In genomic region chr11:113661835-113662351, GRCm38 (mm10) we compare ENCODE assay signal across 18 mouse cellular contexts. TPM values are rescaled to one million over a fixed set of nuclear protein-coding genes. Genes with fewer than 3 reads are reported as not detected.
DNase-seq lines count a peak whose midpoint lies in the region; ATAC-seq and TF ChIP-seq lines count a peak whose summit lies in the region.
"Had no signal": no experiment of that assay in that cellular context is flagged by ENCODE, and none has a peak within 500 bp of the region (broad histone marks: within the 10 kb centered on the region; RNA-seq: fewer than 3 reads in every experiment).

No protein-coding gene starts in this region.

- 93% methylated on average over 18 of the region's 18 CpGs for WGBS in forebrain, embryonic 14.5 days
- 94% methylated on average over 18 of the region's 18 CpGs for WGBS in forebrain, postnatal 0 days
- WGBS in lung, embryonic 15.5 days, result 87% methylated on average over 18 of the region's 18 CpGs

- no peak overlapping the region for H3K4me2 ChIP-seq in forebrain, embryonic 14.5 days (ENCODE audit: low read length)
- no peak overlapping the region for H3K4me2 ChIP-seq in forebrain, postnatal 0 days (ENCODE audit: low read depth)
- H3K4me2 ChIP-seq in lung, embryonic 15.5 days, result no peak overlapping the region
- H3K4me2 ChIP-seq: embryonic facial prominence, embryonic 13.5 days; hindbrain, embryonic 13.5 days had no signal

- no peak overlapping the region for H3K9ac ChIP-seq in forebrain, embryonic 14.5 days (ENCODE audit: low read length)
- no peak overlapping the region for H3K9ac ChIP-seq in forebrain, postnatal 0 days
- H3K9ac ChIP-seq in lung, embryonic 15.5 days, result no peak overlapping the region
- H3K9ac ChIP-seq: embryonic facial prominence, embryonic 13.5 days; hindbrain, embryonic 13.5 days had no signal

- H3K9me3 ChIP-seq in forebrain, embryonic 14.5 days (replicated peaks; ENCODE audit: control insufficient read depth, low read length), result no peaks in the 10 kb centered on the region
- no peaks in the 10 kb centered on the region for H3K9me3 ChIP-seq in forebrain, postnatal 0 days (ENCODE audit: low read length)
- H3K9me3 ChIP-seq in lung, embryonic 15.5 days, result no peaks in the 10 kb centered on the region
- H3K9me3 ChIP-seq: embryonic facial prominence, embryonic 13.5 days; heart, embryonic 10.5 days; hindbrain, embryonic 13.5 days had no signal

- peaks cover 83% of the 10 kb centered on the region for H3K36me3 ChIP-seq in forebrain, embryonic 14.5 days (ENCODE audit: control insufficient read depth, insufficient read depth, low read length)
- H3K36me3 ChIP-seq in forebrain, postnatal 0 days (ENCODE audit: insufficient read depth), result peaks cover 58% of the 10 kb centered on the region
- H3K36me3 ChIP-seq in lung, embryonic 15.5 days, result peaks cover 67% of the 10 kb centered on the region

- no peaks in the 10 kb centered on the region for H3K4me1 ChIP-seq in forebrain, embryonic 14.5 days (ENCODE audit: control insufficient read depth, insufficient read depth, low read length)
- H3K4me1 ChIP-seq in forebrain, postnatal 0 days (ENCODE audit: insufficient read depth), result no peaks in the 10 kb centered on the region
- peaks cover 5% of the 10 kb centered on the region for H3K4me1 ChIP-seq in lung, embryonic 15.5 days

- ATAC-seq in forebrain, embryonic 14.5 days, result 0 out of 2 replicates have a peak, but pooled peaks have one; percentile 15
- no peak for ATAC-seq in forebrain, postnatal 0 days
- ATAC-seq in lung, embryonic 15.5 days (ENCODE audit: borderline replicate concordance, extremely low read depth, low FRiP score, low TSS enrichment), result peak; percentile 37; the same call in 1 of the 2 replicates
- ATAC-seq in granulocyte monocyte progenitor cell, adult 5-6 weeks (replicated peaks; ENCODE audit: poor library complexity, severe bottlenecking), result peak; percentile 50
- ATAC-seq: hindbrain, postnatal 0 days had no signal

- no peak overlapping the region for H3K27ac ChIP-seq in forebrain, embryonic 14.5 days (ENCODE audit: low read depth, low read length)
- H3K27ac ChIP-seq in forebrain, postnatal 0 days (ENCODE audit: low read depth, low read length), result no peak overlapping the region
- H3K27ac ChIP-seq in lung, embryonic 15.5 days, result no peak overlapping the region
- H3K27ac ChIP-seq: embryonic facial prominence, embryonic 13.5 days; heart, embryonic 10.5 days; hindbrain, embryonic 13.5 days; hindbrain, postnatal 0 days had no signal

- no peak overlapping the region for H3K4me3 ChIP-seq in forebrain, embryonic 14.5 days (ENCODE audit: low read depth, low read length)
- H3K4me3 ChIP-seq in forebrain, postnatal 0 days (ENCODE audit: low read depth, low read length), result no peak overlapping the region
- H3K4me3 ChIP-seq in lung, embryonic 15.5 days, result no peak overlapping the region
- H3K4me3 ChIP-seq: embryonic facial prominence, embryonic 13.5 days; heart, embryonic 10.5 days; hindbrain, embryonic 13.5 days had no signal

- no peak for TF ChIP-seq CTCF in forebrain, postnatal 0 days (IDR thresholded peaks at IDR 0.05; ENCODE audit: low read depth)

- no peak for DNase-seq in forebrain, embryonic 14.5 days (ENCODE audit: low spot score)
- no peak for DNase-seq in forebrain, postnatal 0 days
- DNase-seq in lung, postnatal 10 days, result no peak
- DNase-seq in left cerebral cortex, adult 18-20 months (ENCODE audit: low spot score in 2 of 2), result no peak
- no peak for DNase-seq in layer of hippocampus, adult 9-10 months (ENCODE audit: low spot score)
- DNase-seq: adrenal gland, postnatal 10 days; cerebellum, adult 18-20 months; gastrocnemius, postnatal 25 days; heart, adult 18-20 months; heart, postnatal 10 days; kidney, adult 11 months; kidney, adult 9 months had no signal

- H3K27me3 ChIP-seq in forebrain, embryonic 14.5 days (replicated peaks; ENCODE audit: control insufficient read depth, insufficient read depth, low read length), result no peaks in the 10 kb centered on the region
- H3K27me3 ChIP-seq in forebrain, postnatal 0 days (ENCODE audit: insufficient read depth, low read length), result no peaks in the 10 kb centered on the region
- no peaks in the 10 kb centered on the region for H3K27me3 ChIP-seq in lung, embryonic 15.5 days
- H3K27me3 ChIP-seq: embryonic facial prominence, embryonic 13.5 days; hindbrain, embryonic 13.5 days had no signal

RNA-seq across cellular contexts. Expression of gene Slc39a11, which starts 12.0 kb away (rescaled TPM):
- 29.5 and 32.4 TPM in 2 replicates for polyA plus RNA-seq in forebrain, embryonic 14.5 days (2014; fragmentation: Nextera tagmentation; extraction: Ambion mirVana)
- total RNA-seq in forebrain, postnatal 0 days (2014; rRNA removed), result 36.9 and 48.2 TPM in 2 replicates
- 33.1 and 39.1 TPM in 2 replicates for polyA plus RNA-seq in forebrain, postnatal 0 days (2015; fragmentation: Nextera tagmentation; extraction: Ambion mirVana)
- 23.7 and 24.5 TPM in 2 replicates for polyA plus RNA-seq in lung, embryonic 15.5 days (2015; fragmentation: Nextera tagmentation; extraction: Ambion mirVana)
- total RNA-seq in granulocyte monocyte progenitor cell, adult 5-6 weeks (2014; fragmentation: Nextera tagmentation), result 24.8 and 37.0 TPM in 2 replicates
- total RNA-seq in granulocyte monocyte progenitor cell, adult 5-6 weeks (2017), result 30.5 and 36.9 TPM in 2 replicates
- total RNA-seq in left cerebral cortex, adult 18-20 months (2021), result 10 to 100 TPM; 13.9 to 15.3 TPM

RNA-seq across cellular contexts. Expression of gene Cog1, which starts 12.9 kb away (rescaled TPM):
- 28.8 and 33.9 TPM in 2 replicates for polyA plus RNA-seq in forebrain, embryonic 14.5 days (2014; fragmentation: Nextera tagmentation; extraction: Ambion mirVana)
- total RNA-seq in forebrain, postnatal 0 days (2014; rRNA removed), result 37.2 and 48.8 TPM in 2 replicates
- polyA plus RNA-seq in forebrain, postnatal 0 days (2015; fragmentation: Nextera tagmentation; extraction: Ambion mirVana), result 25.3 and 28.6 TPM in 2 replicates
- polyA plus RNA-seq in lung, embryonic 15.5 days (2015; fragmentation: Nextera tagmentation; extraction: Ambion mirVana), result 26.5 and 27.7 TPM in 2 replicates
- total RNA-seq in granulocyte monocyte progenitor cell, adult 5-6 weeks (2014; fragmentation: Nextera tagmentation), result 39.1 and 63.6 TPM in 2 replicates
- total RNA-seq in granulocyte monocyte progenitor cell, adult 5-6 weeks (2017), result 11.3 and 22.8 TPM in 2 replicates
- total RNA-seq in left cerebral cortex, adult 18-20 months (2021), result 10 to 100 TPM; 47.3 to 51.8 TPM

RNA-seq across cellular contexts. Expression of gene Fam104a, which starts 22.1 kb away (rescaled TPM):
- polyA plus RNA-seq in forebrain, embryonic 14.5 days (2014; fragmentation: Nextera tagmentation; extraction: Ambion mirVana), result 53.2 and 53.7 TPM in 2 replicates
- 37.6 and 38.7 TPM in 2 replicates for total RNA-seq in forebrain, postnatal 0 days (2014; rRNA removed)
- 54.7 and 58.9 TPM in 2 replicates for polyA plus RNA-seq in forebrain, postnatal 0 days (2015; fragmentation: Nextera tagmentation; extraction: Ambion mirVana)
- polyA plus RNA-seq in lung, embryonic 15.5 days (2015; fragmentation: Nextera tagmentation; extraction: Ambion mirVana), result 43.7 and 44.6 TPM in 2 replicates
- 14.4 and 15.6 TPM in 2 replicates for total RNA-seq in granulocyte monocyte progenitor cell, adult 5-6 weeks (2014; fragmentation: Nextera tagmentation)
- total RNA-seq in granulocyte monocyte progenitor cell, adult 5-6 weeks (2017), result 17.6 and 25.0 TPM in 2 replicates
- 10 to 100 TPM; 31.8 to 33.9 TPM for total RNA-seq in left cerebral cortex, adult 18-20 months (2021)

RNA-seq across cellular contexts. Expression of gene D11Wsu47e, which starts 22.3 kb away (rescaled TPM):
- 27.0 and 28.4 TPM in 2 replicates for polyA plus RNA-seq in forebrain, embryonic 14.5 days (2014; fragmentation: Nextera tagmentation; extraction: Ambion mirVana)
- 34.2 and 36.7 TPM in 2 replicates for total RNA-seq in forebrain, postnatal 0 days (2014; rRNA removed)
- polyA plus RNA-seq in forebrain, postnatal 0 days (2015; fragmentation: Nextera tagmentation; extraction: Ambion mirVana), result 23.4 and 25.7 TPM in 2 replicates
- 19.7 and 20.6 TPM in 2 replicates for polyA plus RNA-seq in lung, embryonic 15.5 days (2015; fragmentation: Nextera tagmentation; extraction: Ambion mirVana)
- 10.4 and 28.3 TPM in 2 replicates for total RNA-seq in granulocyte monocyte progenitor cell, adult 5-6 weeks (2014; fragmentation: Nextera tagmentation)
- total RNA-seq in granulocyte monocyte progenitor cell, adult 5-6 weeks (2017), result 6.4 and 19.0 TPM in 2 replicates
- 10 to 100 TPM; 12.1 to 12.8 TPM for total RNA-seq in left cerebral cortex, adult 18-20 months (2021)

RNA-seq across cellular contexts. Expression of gene Sstr2, which starts 42.8 kb away (rescaled TPM):
- 71.9 and 75.2 TPM in 2 replicates for polyA plus RNA-seq in forebrain, embryonic 14.5 days (2014; fragmentation: Nextera tagmentation; extraction: Ambion mirVana)
- total RNA-seq in forebrain, postnatal 0 days (2014; rRNA removed), result 19.9 and 32.2 TPM in 2 replicates
- 23.1 and 27.1 TPM in 2 replicates for polyA plus RNA-seq in forebrain, postnatal 0 days (2015; fragmentation: Nextera tagmentation; extraction: Ambion mirVana)
- polyA plus RNA-seq in lung, embryonic 15.5 days (2015; fragmentation: Nextera tagmentation; extraction: Ambion mirVana), result 2.5 and 3.1 TPM in 2 replicates
- total RNA-seq in granulocyte monocyte progenitor cell, adult 5-6 weeks (2014; fragmentation: Nextera tagmentation), result 0.13 and 1.2 TPM in 2 replicates
- not detected in 2 replicates for total RNA-seq in granulocyte monocyte progenitor cell, adult 5-6 weeks (2017)
- total RNA-seq in left cerebral cortex, adult 18-20 months (2021), result 10 to 100 TPM; 30.0 to 35.9 TPM
- total RNA-seq: gastrocnemius, postnatal 25 days; heart, adult 18-20 months; heart, postnatal 10 days had no signal
